ENCODE assay signal across 8 mouse cellular contexts in the genomic region with DNA sequence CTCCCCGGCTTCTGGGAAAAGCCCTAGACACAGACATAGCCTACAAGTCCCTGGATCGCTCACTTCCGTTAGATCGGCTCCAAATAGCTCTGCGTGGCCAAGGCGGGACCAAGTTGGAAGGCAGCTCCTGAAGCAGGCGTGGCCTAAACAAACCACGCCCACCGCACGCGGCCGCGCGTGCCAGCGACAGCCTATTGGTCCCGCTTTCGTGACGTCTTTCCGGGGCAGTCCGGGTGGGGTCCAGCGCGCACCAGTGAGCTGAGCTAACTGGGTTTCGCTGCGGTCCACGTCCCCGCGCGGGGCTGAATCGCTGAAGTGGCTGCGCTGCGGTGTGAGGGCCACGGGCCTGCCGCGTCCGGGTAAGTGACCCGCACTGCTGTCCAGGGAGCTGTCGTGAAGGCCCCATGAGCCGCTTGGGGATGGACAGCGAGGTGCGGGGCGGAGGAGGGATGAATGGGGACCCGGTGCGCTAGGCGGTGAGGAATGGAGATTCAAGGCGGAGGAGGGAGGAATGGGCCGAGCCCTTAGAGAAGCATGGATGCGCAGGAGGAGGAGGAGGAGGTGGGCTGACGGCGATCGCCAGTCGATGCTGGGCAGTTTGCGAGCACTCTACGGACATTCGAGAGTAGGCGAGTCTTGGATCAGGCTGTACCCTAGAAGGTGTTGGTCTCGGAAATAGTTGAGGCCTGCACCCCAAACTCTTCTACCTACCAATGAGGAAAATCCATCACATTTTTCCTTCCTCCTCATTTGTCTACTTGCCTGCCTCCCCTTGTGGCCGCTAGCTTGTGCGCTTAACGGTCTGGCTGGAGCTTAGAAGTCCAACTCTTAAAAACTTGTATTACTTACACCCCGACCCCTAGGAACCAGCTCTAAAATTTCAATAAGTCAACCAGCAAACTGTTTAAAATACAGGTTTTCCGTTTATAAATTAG. TPM values are rescaled to one million over a fixed set of nuclear protein-coding genes. Genes with fewer than 3 reads are reported as not detected.
A peak's percentile ranks its signal among the peaks of the same experiment; 100 is the strongest.
DNase-seq lines count a peak whose midpoint lies in the region; ATAC-seq and TF ChIP-seq lines count a peak whose summit lies in the region.

Gene 1810055G02Rik, plus strand, starts transcription at position 216 of the 935 bp plus-strand sequence.

- no peak for TF ChIP-seq CTCF in ES-Bruce4 (IDR thresholded peaks at IDR 0.05; ENCODE audit: low read depth, low read length)
- TF ChIP-seq CTCF in liver, postnatal 0 days (IDR thresholded peaks at IDR 0.05; ENCODE audit: low read depth), result 0 out of 2 replicates have a peak, but pooled peaks have one; percentile 1

- no peak for TF ChIP-seq POLR2A in ES-Bruce4 (IDR thresholded peaks at IDR 0.05; ENCODE audit: insufficient read depth, low read length)

- no peak; the same call in 1 of the 2 replicates for TF ChIP-seq EP300 in ES-Bruce4 (IDR thresholded peaks at IDR 0.05; ENCODE audit: insufficient read depth, low read depth, low read length)
- no peak for TF ChIP-seq EP300 in liver, postnatal 0 days (IDR thresholded peaks at IDR 0.05; ENCODE audit: low read depth)

- no peaks in the 10 kb centered on the region for H3K27me3 ChIP-seq in ES-Bruce4 (ENCODE audit: control insufficient read depth, insufficient read depth, low read length, poor library complexity, severe bottlenecking)
- no peaks in the 10 kb centered on the region for H3K27me3 ChIP-seq in forebrain, embryonic 13.5 days
- H3K27me3 ChIP-seq in liver, postnatal 0 days (ENCODE audit: insufficient read depth, low read length), result no peaks in the 10 kb centered on the region
- H3K27me3 ChIP-seq in neural tube, embryonic 14.5 days (ENCODE audit: control insufficient read depth, insufficient read depth, low read length), result no peaks in the 10 kb centered on the region

- H3K27ac ChIP-seq in ES-Bruce4 (ENCODE audit: insufficient read depth, low read length), result peak within 1 kb of the TSS; percentile 56
- H3K27ac ChIP-seq in forebrain, embryonic 13.5 days, result peak within 1 kb of the TSS; percentile 88
- peak within 1 kb of the TSS; percentile 98 for H3K27ac ChIP-seq in liver, postnatal 0 days (ENCODE audit: low read depth)
- peak within 1 kb of the TSS; percentile 91 for H3K27ac ChIP-seq in neural tube, embryonic 14.5 days (ENCODE audit: low read depth, low read length)

- peak; percentile 99 for DNase-seq in heart, postnatal 10 days
- DNase-seq in large intestine, adult 2 months (ENCODE audit: low read depth, low spot score), result no peak
- DNase-seq in liver, postnatal 0 days, result peak; percentile 99
- DNase-seq in testis, postnatal 10 days (ENCODE audit: low spot score), result peak; percentile 98

- peak within 1 kb of the TSS; percentile 82 for H3K4me2 ChIP-seq in forebrain, embryonic 13.5 days
- peak within 1 kb of the TSS; percentile 86 for H3K4me2 ChIP-seq in liver, postnatal 0 days (ENCODE audit: low read depth, low read length)
- peak within 1 kb of the TSS; percentile 60 for H3K4me2 ChIP-seq in neural tube, embryonic 14.5 days (ENCODE audit: low read depth, low read length)

- H3K4me3 ChIP-seq in ES-Bruce4 (ENCODE audit: low read depth, low read length), result peak within 1 kb of the TSS; percentile 90
- peak within 1 kb of the TSS; percentile 76 for H3K4me3 ChIP-seq in forebrain, embryonic 13.5 days
- H3K4me3 ChIP-seq in liver, postnatal 0 days (ENCODE audit: low read depth, low read length), result peak within 1 kb of the TSS; percentile 72
- peak within 1 kb of the TSS; percentile 80 for H3K4me3 ChIP-seq in neural tube, embryonic 14.5 days (ENCODE audit: low read depth, low read length)

- no peaks in the 10 kb centered on the region for H3K36me3 ChIP-seq in ES-Bruce4 (ENCODE audit: control insufficient read depth, insufficient read depth, low read length, poor library complexity, severe bottlenecking)
- peaks cover 7% of the 10 kb centered on the region; the same call in 1 of the 2 replicates for H3K36me3 ChIP-seq in forebrain, embryonic 13.5 days (ENCODE audit: poor library complexity, severe bottlenecking)
- H3K36me3 ChIP-seq in liver, postnatal 0 days (replicated peaks; ENCODE audit: insufficient read depth, low read length), result peaks cover 3% of the 10 kb centered on the region; the same call in 1 of the 2 replicates
- no peaks in the 10 kb centered on the region for H3K36me3 ChIP-seq in neural tube, embryonic 14.5 days (ENCODE audit: control insufficient read depth, insufficient read depth, low read length)

- ATAC-seq in cerebellum, adult (ENCODE audit: insufficient number of reproducible peaks, low FRiP score, low TSS enrichment), result peak; percentile 96
- ATAC-seq in forebrain, embryonic 13.5 days, result peak; percentile 98
- ATAC-seq in liver, postnatal 0 days, result peak; percentile 90
- peak; percentile 97 for ATAC-seq in neural tube, embryonic 14.5 days (ENCODE audit: low read depth)

- intact Hi-C loops in heart, postnatal 10 days (cut with DNase I), result loop anchor here (5.0 kb wide), 1 partner anchor 131 kb away; the partner anchor contains the start of gene Ppp6r3

- under 1% methylated on average over 61 of the region's 61 CpGs for WGBS in forebrain, embryonic 13.5 days
- WGBS in large intestine, adult 2 months, result under 1% methylated on average over 61 of the region's 61 CpGs
- WGBS in liver, postnatal 0 days (ENCODE audit: insufficient replicate concordance), result 2% methylated on average over 61 of the region's 61 CpGs
- under 1% methylated on average over 61 of the region's 61 CpGs for WGBS in neural tube, embryonic 14.5 days

- H3K4me1 ChIP-seq in ES-Bruce4 (ENCODE audit: control insufficient read depth, insufficient read depth, low read length), result peaks cover 2% of the 10 kb centered on the region
- peaks cover 21% of the 10 kb centered on the region for H3K4me1 ChIP-seq in forebrain, embryonic 13.5 days
- H3K4me1 ChIP-seq in liver, postnatal 0 days (ENCODE audit: insufficient read depth), result peaks cover 5% of the 10 kb centered on the region
- peaks cover 15% of the 10 kb centered on the region for H3K4me1 ChIP-seq in neural tube, embryonic 14.5 days (ENCODE audit: control insufficient read depth, insufficient read depth, low read length)

- H3K9me3 ChIP-seq in ES-Bruce4 (replicated peaks; ENCODE audit: control insufficient read depth, insufficient read depth, low read length, poor library complexity, severe bottlenecking), result no peaks in the 10 kb centered on the region
- H3K9me3 ChIP-seq in forebrain, embryonic 13.5 days (replicated peaks), result no peaks in the 10 kb centered on the region
- H3K9me3 ChIP-seq in liver, postnatal 0 days (ENCODE audit: low read length), result no peaks in the 10 kb centered on the region
- no peaks in the 10 kb centered on the region for H3K9me3 ChIP-seq in neural tube, embryonic 14.5 days (ENCODE audit: control insufficient read depth, low read length)

- peak within 1 kb of the TSS; percentile 69 for H3K9ac ChIP-seq in ES-Bruce4 (ENCODE audit: low read depth, poor library complexity, severe bottlenecking)
- peak within 1 kb of the TSS; percentile 85 for H3K9ac ChIP-seq in forebrain, embryonic 13.5 days
- peak within 1 kb of the TSS; percentile 87 for H3K9ac ChIP-seq in liver, postnatal 0 days (replicated peaks)
- H3K9ac ChIP-seq in neural tube, embryonic 14.5 days (replicated peaks; ENCODE audit: low read depth, low read length), result peak within 1 kb of the TSS; percentile 81

RNA-seq across cellular contexts. Expression of gene 1810055G02Rik, which starts in this region (rescaled TPM):
- polyA plus RNA-seq in ES-Bruce4 (2011; ENCODE audit: insufficient read depth, insufficient read length, low read depth, missing spikeins), result 30.7 and 31.8 TPM in 2 replicates
- polyA plus RNA-seq in forebrain, embryonic 13.5 days (2015; fragmentation: Nextera tagmentation; extraction: Ambion mirVana), result 27.8 and 32.6 TPM in 2 replicates
- total RNA-seq in heart, postnatal 10 days (2021), result 10 to 100 TPM; 12.0 to 14.2 TPM
- polyA plus RNA-seq in large intestine, adult 2 months (2012; rRNA removed), result 36.3 and 128 TPM in 2 replicates
- polyA plus RNA-seq in liver, postnatal 0 days (2015; fragmentation: Nextera tagmentation; extraction: Ambion mirVana), result 48.2 and 52.7 TPM in 2 replicates
- polyA plus RNA-seq in neural tube, embryonic 14.5 days (2014; fragmentation: Nextera tagmentation; extraction: Ambion mirVana), result 33.4 and 37.6 TPM in 2 replicates
